Mouse (Mus musculus) kidney, embryonic 16.5 days (tissue): ENCODE data around the gene Zhx3. TPM values are rescaled to one million over a fixed set of nuclear protein-coding genes. Genes with fewer than 3 reads are reported as not detected.

ENCODE experiments used
- ATAC-seq: fragments of 200-750 bp; cut with Nextera tagmentation; 2 replicates; pipeline ENCODE4 v1.8.0; 2017; ENCODE audit warnings: moderate TSS enrichment; ENCODE audit not compliant: low FRiP score, low TSS enrichment
- H3K27ac ChIP-seq: fragments of 300-500 bp; sonication (generic); 2 replicates; pipeline ENCODE4 v1.5.1; 2014; ENCODE audit warnings: low read length
- H3K27me3 ChIP-seq: fragments of 300-500 bp; sonication (generic); 2 replicates; pipeline ENCODE4 v1.6.1; 2014; ENCODE audit warnings: low read length, control low read depth, mixed read lengths; ENCODE audit not compliant: insufficient read depth
- H3K36me3 ChIP-seq: fragments of 300-500 bp; sonication (generic); 2 replicates; pipeline ENCODE4 v1.6.1; 2014; ENCODE audit warnings: low read length, control low read depth, mixed read lengths; ENCODE audit not compliant: insufficient read depth
- H3K4me1 ChIP-seq: fragments of 300-500 bp; sonication (generic); 2 replicates; pipeline ENCODE4 v1.6.1; 2014; ENCODE audit warnings: low read length, control low read depth, mixed read lengths; ENCODE audit not compliant: insufficient read depth
- H3K4me2 ChIP-seq: fragments of 300-500 bp; sonication (generic); replicated peaks from 2 replicates; pipeline ENCODE4 v1.6.1; 2014; ENCODE audit warnings: low read depth, low read length
- H3K4me3 ChIP-seq: fragments of 300-500 bp; sonication (generic); 2 replicates; pipeline ENCODE4 v1.5.1; 2014; ENCODE audit warnings: mild to moderate bottlenecking, low read length
- H3K9ac ChIP-seq: fragments of 300-500 bp; sonication (generic); replicated peaks from 2 replicates; pipeline ENCODE4 v1.6.1; 2014; ENCODE audit warnings: low read length
- H3K9me3 ChIP-seq: fragments of 300-500 bp; sonication (generic); 2 replicates; pipeline ENCODE4 v1.6.1; 2016; ENCODE audit warnings: low read length, control low read depth
- WGBS: fragments of 180-500 bp; shearing (Covaris S2); extraction: QIAGEN DNeasy Blood & Tissue Kit; methylation state at CpG from one replicate; pipeline ENCODE4 v1.1.7; 2014; 5-methylcytosine and 5-hydroxymethylcytosine counted together
- polyA plus RNA-seq: library from polyadenylated mRNA; unstranded; fragments of >200 nt; fragmentation: Nextera tagmentation; extraction: Ambion mirVana; gene quantifications from 2 replicates; pipeline ENCODE4 v1.2.1, GENCODE M21; 2015

Gene Zhx3
- polyA plus RNA-seq, 1 experiment from 2014 or later: 15.6 TPM

GRCm38 (mm10) chr2:160887284-160887683 lies 14.5 kb upstream of the Zhx3 start:
- ATAC-seq: peak; percentile 82
- no peaks in the 10 kb centered on the region for H3K36me3 ChIP-seq
- no peaks in the 10 kb centered on the region for H3K27me3 ChIP-seq
- peak overlapping the region; percentile 95 for H3K4me2 ChIP-seq
- peak overlapping the region; percentile 59 for H3K4me3 ChIP-seq
- under 1% methylated on average over 11 of the region's 11 CpGs for WGBS
- peaks cover 6% of the 10 kb centered on the region; the same call in 1 of the 2 replicates for H3K4me1 ChIP-seq
- H3K9me3 ChIP-seq: no peaks in the 10 kb centered on the region
- peak overlapping the region; percentile 59; the same call in 1 of the 2 replicates for H3K27ac ChIP-seq
- H3K9ac ChIP-seq: peak overlapping the region; percentile 59

- no peak for ATAC-seq
- H3K4me1 ChIP-seq: peaks cover 6% of the 10 kb centered on the region; the same call in 1 of the 2 replicates
- no peak overlapping the region for H3K27ac ChIP-seq
- no peak overlapping the region for H3K4me3 ChIP-seq
- no peaks in the 10 kb centered on the region for H3K27me3 ChIP-seq
- WGBS: 78% methylated on average over 3 of the region's 3 CpGs
- no peaks in the 10 kb centered on the region for H3K36me3 ChIP-seq
- H3K4me2 ChIP-seq: no peak overlapping the region
- H3K9ac ChIP-seq: no peak overlapping the region
- no peaks in the 10 kb centered on the region for H3K9me3 ChIP-seq
These were observed 13.4 kb upstream of the Zhx3 start for GRCm38 (mm10) chr2:160886221-160886620.

GRCm38 (mm10) chr2:160884830-160885229 lies 12.0 kb upstream of the Zhx3 start:
- H3K36me3 ChIP-seq: no peaks in the 10 kb centered on the region
- 12% methylated on average over 2 of the region's 2 CpGs for WGBS
- no peak for ATAC-seq

GRCm38 (mm10) chr2:160883912-160884311 lies 11.1 kb upstream of the Zhx3 start:
- Histone ChIP-seq H3K27me3 (no peaks in the 10 kb centered on the region), H3K4me2 (no peak overlapping the region), H3K9me3 (no peaks in the 10 kb centered on the region), H3K9ac (no peak overlapping the region), H3K4me1 (peaks cover 6% of the 10 kb centered on the region; the same call in 1 of the 2 replicates), H3K36me3 (no peaks in the 10 kb centered on the region), H3K4me3 (no peak overlapping the region), H3K27ac (no peak overlapping the region)
- 79% methylated on average over 4 of the region's 4 CpGs for WGBS
- ATAC-seq: no peak

More at GRCm38 (mm10) chr2:160884830-160885229, 12.0 kb upstream of the Zhx3 start:
- Histone ChIP-seq H3K27me3 (no peaks in the 10 kb centered on the region), H3K27ac (no peak overlapping the region), H3K4me1 (peaks cover 6% of the 10 kb centered on the region; the same call in 1 of the 2 replicates), H3K9me3 (no peaks in the 10 kb centered on the region), H3K9ac (no peak overlapping the region), H3K4me2 (no peak overlapping the region), H3K4me3 (no peak overlapping the region)

GRCm38 (mm10) chr2:160882436-160882835 lies 9.6 kb upstream of the Zhx3 start:
- Histone ChIP-seq H3K9me3 (no peaks in the 10 kb centered on the region), H3K4me2 (no peak overlapping the region), H3K4me3 (no peak overlapping the region), H3K9ac (no peak overlapping the region), H3K27me3 (no peaks in the 10 kb centered on the region), H3K36me3 (no peaks in the 10 kb centered on the region), H3K27ac (no peak overlapping the region), H3K4me1 (peaks cover under 1% of the 10 kb centered on the region; the same call in 1 of the 2 replicates)
- ATAC-seq: no peak
- 80% methylated on average over 5 of the region's 5 CpGs for WGBS

- Histone ChIP-seq H3K4me2 (no peak overlapping the region), H3K36me3 (no peaks in the 10 kb centered on the region), H3K9ac (no peak overlapping the region), H3K27me3 (no peaks in the 10 kb centered on the region), H3K4me1 (no peaks in the 10 kb centered on the region), H3K4me3 (no peak overlapping the region), H3K27ac (no peak overlapping the region), H3K9me3 (no peaks in the 10 kb centered on the region)
- no peak for ATAC-seq
- 56% methylated on average over 6 of the region's 6 CpGs for WGBS
These were observed 8.8 kb upstream of the Zhx3 start for GRCm38 (mm10) chr2:160881462-160882101.

- ATAC-seq: no peak; the same call in 1 of the 2 replicates
- no peaks in the 10 kb centered on the region for H3K36me3 ChIP-seq
- H3K4me1 ChIP-seq: no peaks in the 10 kb centered on the region
- no peak within 1 kb of the TSS for H3K9ac ChIP-seq
- H3K4me3 ChIP-seq: no peak within 1 kb of the TSS
- no peak within 1 kb of the TSS for H3K4me2 ChIP-seq
- WGBS: 54% methylated on average over 13 of the region's 13 CpGs
- H3K27me3 ChIP-seq: no peaks in the 10 kb centered on the region
- H3K27ac ChIP-seq: no peak within 1 kb of the TSS
- no peaks in the 10 kb centered on the region; the same call in 1 of the 2 replicates for H3K9me3 ChIP-seq
These were observed 7.8 kb upstream of the Zhx3 start, which contains the start of gene Lpin3 for GRCm38 (mm10) chr2:160880453-160881195. TSS of gene Lpin3 (plus strand) at chr2:160880670.

- Histone ChIP-seq H3K4me3 (no peak overlapping the region), H3K9ac (no peak overlapping the region), H3K9me3 (no peaks in the 10 kb centered on the region; the same call in 1 of the 2 replicates), H3K4me2 (no peak overlapping the region), H3K27me3 (no peaks in the 10 kb centered on the region), H3K36me3 (no peaks in the 10 kb centered on the region), H3K27ac (no peak overlapping the region), H3K4me1 (peaks cover 12% of the 10 kb centered on the region)
- no peak for ATAC-seq
- WGBS: 89% methylated on average over 4 of the region's 4 CpGs
These were observed 3.3 kb upstream of the Zhx3 start for GRCm38 (mm10) chr2:160876115-160876514.

- H3K36me3 ChIP-seq: no peaks in the 10 kb centered on the region
- WGBS: 69% methylated on average over 5 of the region's 5 CpGs
- H3K27ac ChIP-seq: peak overlapping the region; percentile 34; the same call in 1 of the 2 replicates
- H3K4me3 ChIP-seq: no peak overlapping the region
- H3K27me3 ChIP-seq: no peaks in the 10 kb centered on the region
- H3K4me2 ChIP-seq: no peak overlapping the region
- ATAC-seq: no peak
- peaks cover 16% of the 10 kb centered on the region for H3K4me1 ChIP-seq
- no peaks in the 10 kb centered on the region; the same call in 1 of the 2 replicates for H3K9me3 ChIP-seq
- no peak overlapping the region for H3K9ac ChIP-seq
These were observed 1.6 kb upstream of the Zhx3 start for GRCm38 (mm10) chr2:160874231-160874877.
